Mouse (Mus musculus): ENCODE measurements at regions not wholly inside any gene's neighbourhood (a gene's known extent, or its start where the extent isn't known, plus 50 kb on each side); places are given as distances from the start of the nearest gene placed in this dataset.

GRCm38 (mm10) chr7:117259151-117259550 lies 121.6 kb upstream of the Xylt1 start:
- H3K27me3 ChIP-seq: no peaks in the 10 kb centered on the region
- peaks cover 9% of the 10 kb centered on the region; the same call in 1 of the 2 replicates for H3K4me1 ChIP-seq (replicated peaks)
- no peaks in the 10 kb centered on the region for H3K9me3 ChIP-seq
- H3K4me3 ChIP-seq (replicated peaks): no peak overlapping the region
- H3K4me2 ChIP-seq (replicated peaks): no peak overlapping the region
- no peak for ATAC-seq
- H3K27ac ChIP-seq: no peak overlapping the region
- no peaks in the 10 kb centered on the region for H3K36me3 ChIP-seq
- H3K9ac ChIP-seq (replicated peaks): no peak overlapping the region
- 53% methylated on average over 5 of the region's 5 CpGs for WGBS

- Histone ChIP-seq H3K9me3 (no peaks in the 10 kb centered on the region), H3K9ac (replicated peaks) (no peak overlapping the region), H3K27ac (no peak overlapping the region), H3K4me2 (replicated peaks) (no peak overlapping the region), H3K4me3 (replicated peaks) (no peak overlapping the region), H3K27me3 (no peaks in the 10 kb centered on the region), H3K36me3 (no peaks in the 10 kb centered on the region), H3K4me1 (replicated peaks) (peaks cover 9% of the 10 kb centered on the region; the same call in 1 of the 2 replicates)
- 62% methylated on average over 6 of the region's 6 CpGs for WGBS
- ATAC-seq: no peak
These were observed 121.0 kb upstream of the Xylt1 start for GRCm38 (mm10) chr7:117259674-117260294.

GRCm38 (mm10) chr7:117260596-117260995 lies 120.2 kb upstream of the Xylt1 start:
- 65% methylated on average over 3 of the region's 3 CpGs for WGBS
- Histone ChIP-seq H3K4me2 (replicated peaks) (no peak overlapping the region), H3K9me3 (no peaks in the 10 kb centered on the region), H3K27ac (no peak overlapping the region), H3K27me3 (no peaks in the 10 kb centered on the region), H3K36me3 (no peaks in the 10 kb centered on the region), H3K4me1 (replicated peaks) (peaks cover 9% of the 10 kb centered on the region; the same call in 1 of the 2 replicates), H3K9ac (replicated peaks) (no peak overlapping the region), H3K4me3 (replicated peaks) (no peak overlapping the region)
- no peak for ATAC-seq

- no peak for ATAC-seq
- H3K4me2 ChIP-seq (replicated peaks): no peak overlapping the region
- no peak overlapping the region for H3K9ac ChIP-seq (replicated peaks)
- 89% methylated on average over 12 of the region's 12 CpGs for WGBS
- H3K27ac ChIP-seq: no peak overlapping the region
- no peaks in the 10 kb centered on the region for H3K36me3 ChIP-seq
- no peaks in the 10 kb centered on the region for H3K27me3 ChIP-seq
- H3K4me1 ChIP-seq (replicated peaks): peaks cover 9% of the 10 kb centered on the region; the same call in 1 of the 2 replicates
- H3K4me3 ChIP-seq (replicated peaks): no peak overlapping the region
- no peaks in the 10 kb centered on the region for H3K9me3 ChIP-seq
These were observed 117.7 kb upstream of the Xylt1 start for GRCm38 (mm10) chr7:117263126-117263525.

- WGBS: 95% methylated on average over 6 of the region's 6 CpGs
- Histone ChIP-seq H3K27ac (no peak overlapping the region), H3K9ac (replicated peaks) (no peak overlapping the region), H3K27me3 (no peaks in the 10 kb centered on the region), H3K4me3 (replicated peaks) (no peak overlapping the region), H3K36me3 (no peaks in the 10 kb centered on the region), H3K4me1 (replicated peaks) (peaks cover 6% of the 10 kb centered on the region; the same call in 1 of the 2 replicates), H3K4me2 (replicated peaks) (no peak overlapping the region), H3K9me3 (no peaks in the 10 kb centered on the region)
- no peak for ATAC-seq
These were observed 116.4 kb upstream of the Xylt1 start for GRCm38 (mm10) chr7:117264341-117264740.

GRCm38 (mm10) chr7:117268096-117268495 lies 112.7 kb upstream of the Xylt1 start:
- ATAC-seq: no peak
- Histone ChIP-seq H3K27ac (no peak overlapping the region), H3K9ac (replicated peaks) (no peak overlapping the region), H3K36me3 (no peaks in the 10 kb centered on the region), H3K9me3 (no peaks in the 10 kb centered on the region), H3K4me3 (replicated peaks) (no peak overlapping the region), H3K27me3 (no peaks in the 10 kb centered on the region), H3K4me1 (replicated peaks) (no peaks in the 10 kb centered on the region), H3K4me2 (replicated peaks) (no peak overlapping the region)
- 90% methylated on average over 7 of the region's 7 CpGs for WGBS

- no peak for ATAC-seq
- 72% methylated on average over 10 of the region's 10 CpGs for WGBS
- no peaks in the 10 kb centered on the region for H3K9me3 ChIP-seq
- no peak overlapping the region for H3K9ac ChIP-seq (replicated peaks)
- H3K36me3 ChIP-seq: no peaks in the 10 kb centered on the region
- H3K4me2 ChIP-seq (replicated peaks): no peak overlapping the region
- H3K4me3 ChIP-seq (replicated peaks): no peak overlapping the region
- no peak overlapping the region for H3K27ac ChIP-seq
- H3K27me3 ChIP-seq: no peaks in the 10 kb centered on the region
- no peaks in the 10 kb centered on the region for H3K4me1 ChIP-seq (replicated peaks)
These were observed 111.4 kb upstream of the Xylt1 start for GRCm38 (mm10) chr7:117269263-117269897.

- H3K36me3 ChIP-seq: no peaks in the 10 kb centered on the region
- 54% methylated on average over 6 of the region's 6 CpGs for WGBS
- H3K27ac ChIP-seq: no peak overlapping the region
- 0 out of 2 replicates have a peak, but pooled peaks cover 6% of the 10 kb centered on the region for H3K4me1 ChIP-seq (replicated peaks)
- H3K4me3 ChIP-seq (replicated peaks): no peak overlapping the region
- no peaks in the 10 kb centered on the region for H3K9me3 ChIP-seq
- H3K9ac ChIP-seq (replicated peaks): no peak overlapping the region
- no peaks in the 10 kb centered on the region for H3K27me3 ChIP-seq
- no peak overlapping the region for H3K4me2 ChIP-seq (replicated peaks)
- no peak for ATAC-seq
These were observed 102.3 kb upstream of the Xylt1 start for GRCm38 (mm10) chr7:117278388-117278961.

GRCm38 (mm10) chr7:117282194-117282593 lies 98.6 kb upstream of the Xylt1 start:
- Histone ChIP-seq H3K4me3 (replicated peaks) (no peak overlapping the region), H3K4me2 (replicated peaks) (no peak overlapping the region), H3K9me3 (no peaks in the 10 kb centered on the region), H3K27me3 (no peaks in the 10 kb centered on the region), H3K4me1 (replicated peaks) (no peaks in the 10 kb centered on the region), H3K36me3 (no peaks in the 10 kb centered on the region), H3K27ac (no peak overlapping the region), H3K9ac (replicated peaks) (no peak overlapping the region)
- 89% methylated on average over 1 of the region's 1 CpGs for WGBS
- no peak for ATAC-seq

- Histone ChIP-seq H3K27me3 (no peaks in the 10 kb centered on the region), H3K4me3 (replicated peaks) (no peak overlapping the region), H3K4me1 (replicated peaks) (no peaks in the 10 kb centered on the region), H3K9me3 (no peaks in the 10 kb centered on the region), H3K4me2 (replicated peaks) (no peak overlapping the region), H3K9ac (replicated peaks) (no peak overlapping the region), H3K27ac (no peak overlapping the region), H3K36me3 (no peaks in the 10 kb centered on the region)
- ATAC-seq: no peak
- 77% methylated on average over 3 of the region's 3 CpGs for WGBS
These were observed 95.6 kb upstream of the Xylt1 start for GRCm38 (mm10) chr7:117285206-117285605.

- Histone ChIP-seq H3K4me3 (replicated peaks) (no peak overlapping the region), H3K9me3 (no peaks in the 10 kb centered on the region), H3K4me2 (replicated peaks) (no peak overlapping the region), H3K27me3 (no peaks in the 10 kb centered on the region), H3K36me3 (no peaks in the 10 kb centered on the region), H3K27ac (no peak overlapping the region), H3K9ac (replicated peaks) (no peak overlapping the region), H3K4me1 (replicated peaks) (no peaks in the 10 kb centered on the region)
- no peak for ATAC-seq
- WGBS: 89% methylated on average over 5 of the region's 5 CpGs
These were observed 94.8 kb upstream of the Xylt1 start for GRCm38 (mm10) chr7:117285985-117286384.

- H3K36me3 ChIP-seq: no peaks in the 10 kb centered on the region
- H3K4me1 ChIP-seq (replicated peaks): no peaks in the 10 kb centered on the region
- no peak overlapping the region for H3K9ac ChIP-seq (replicated peaks)
- H3K4me3 ChIP-seq (replicated peaks): no peak overlapping the region
- 47% methylated on average over 2 of the region's 2 CpGs for WGBS
- no peak for ATAC-seq
- no peak overlapping the region for H3K27ac ChIP-seq
- H3K4me2 ChIP-seq (replicated peaks): no peak overlapping the region
- no peaks in the 10 kb centered on the region for H3K27me3 ChIP-seq
- no peaks in the 10 kb centered on the region for H3K9me3 ChIP-seq
These were observed 77.1 kb upstream of the Xylt1 start for GRCm38 (mm10) chr7:117303705-117304104.
